Mouse (Mus musculus) thymus, postnatal 0 days (tissue): ENCODE results near the gene A730061H03Rik. TPM values are rescaled to one million over a fixed set of nuclear protein-coding genes. Genes with fewer than 3 reads are reported as not detected.

Source experiments
- DNase-seq: peaks from one replicate; pipeline ENCODE4 v3.0.0-alpha.2; 2015; ENCODE audit warnings: low spot score
- polyA plus RNA-seq: library from polyadenylated mRNA; unstranded; fragments of >200 nt; fragmentation: Nextera tagmentation; extraction: Ambion mirVana; gene quantifications from 2 replicates; pipeline ENCODE4 v1.2.1, GENCODE M21; 2015

The A730061H03Rik gene
- polyA plus RNA-seq, 1 experiment from 2014 or later: 3.2 TPM

- no peak for DNase-seq
Measured at GRCm38 (mm10) chr14:55581981-55582681, 21.9 kb upstream of the A730061H03Rik start.

- no peak for DNase-seq
Measured at GRCm38 (mm10) chr14:55580731-55581130, 20.5 kb upstream of the A730061H03Rik start.

GRCm38 (mm10) chr14:55579511-55580496 lies 19.6 kb upstream of the A730061H03Rik start:
- DNase-seq: no peak

- DNase-seq: peak; percentile 19
Measured at GRCm38 (mm10) chr14:55578668-55579269, 18.6 kb upstream of the A730061H03Rik start.

GRCm38 (mm10) chr14:55577871-55578667 lies 17.9 kb upstream of the A730061H03Rik start, which contains the start of gene Psme1:
Gene Psme1 (plus strand): TSS chr14:55578123.
- peak; percentile 89 for DNase-seq

- DNase-seq: no peak
Measured at GRCm38 (mm10) chr14:55576376-55576775, 16.2 kb upstream of the A730061H03Rik start.

GRCm38 (mm10) chr14:55575711-55576110 lies 15.5 kb upstream of the A730061H03Rik start:
- no peak for DNase-seq

GRCm38 (mm10) chr14:55575302-55575701 lies 15.1 kb upstream of the A730061H03Rik start, which contains the start of gene Fitm1:
Gene Fitm1 (plus strand): TSS chr14:55575617.
- DNase-seq: no peak

- no peak for DNase-seq
Measured at GRCm38 (mm10) chr14:55571760-55572159, 11.6 kb upstream of the A730061H03Rik start.

- no peak for DNase-seq
Measured at GRCm38 (mm10) chr14:55570588-55570987, 10.4 kb upstream of the A730061H03Rik start.

- DNase-seq: no peak
Measured at GRCm38 (mm10) chr14:55567496-55567895, 7.3 kb upstream of the A730061H03Rik start.

GRCm38 (mm10) chr14:55565748-55566147 lies 5.5 kb upstream of the A730061H03Rik start:
- no peak for DNase-seq

- no peak for DNase-seq
Measured at GRCm38 (mm10) chr14:55563249-55563648, 3.0 kb upstream of the A730061H03Rik start.

- no peak for DNase-seq
Measured at GRCm38 (mm10) chr14:55561860-55562259, 1.7 kb upstream of the A730061H03Rik start.

GRCm38 (mm10) chr14:55559799-55560201 lies 406 bp downstream of the A730061H03Rik start, which contains the start of gene Dcaf11:
Gene Dcaf11 (plus strand): TSS chr14:55560006.
- DNase-seq: peak; percentile 91

GRCm38 (mm10) chr14:55558740-55559448 lies 1.3 kb downstream of the A730061H03Rik start:
- no peak for DNase-seq

GRCm38 (mm10) chr14:55557587-55557986 lies 2.6 kb downstream of the A730061H03Rik start:
- no peak for DNase-seq

- DNase-seq: peak; percentile 49
Measured at GRCm38 (mm10) chr14:55557003-55557402, 3.2 kb downstream of the A730061H03Rik start.

- DNase-seq: no peak
Measured at GRCm38 (mm10) chr14:55555788-55556187, 4.4 kb downstream of the A730061H03Rik start.

- no peak for DNase-seq
Measured at GRCm38 (mm10) chr14:55554635-55555034, 5.6 kb downstream of the A730061H03Rik start.
